10 mouse cellular contexts compared by ENCODE assay signal in genomic region chr7:118111128-118111527, GRCm38 (mm10). TPM values are rescaled to one million over a fixed set of nuclear protein-coding genes. Genes with fewer than 3 reads are reported as not detected.
DNase-seq lines count a peak whose midpoint lies in the region; ATAC-seq and TF ChIP-seq lines count a peak whose summit lies in the region.
"Had no signal": no experiment of that assay in that cellular context is flagged by ENCODE, and none has a peak within 500 bp of the region (broad histone marks: within the 10 kb centered on the region; RNA-seq: fewer than 3 reads in every experiment).

No protein-coding gene starts in this region.

- TF ChIP-seq EP300 in lung, postnatal 0 days (IDR thresholded peaks at IDR 0.05) = no peak
- TF ChIP-seq EP300 in stomach, postnatal 0 days (optimal IDR thresholded peaks at IDR 0.05) = no peak

- H3K27me3 ChIP-seq in erythroblast, embryonic 14.5 days (ENCODE audit: control insufficient read depth) = no peaks in the 10 kb centered on the region
- H3K27me3 ChIP-seq in lung, postnatal 0 days (replicated peaks; ENCODE audit: insufficient read depth, low read length) = no peaks in the 10 kb centered on the region
- H3K27me3 ChIP-seq in liver, embryonic 13.5 days = no peaks in the 10 kb centered on the region
- no peaks in the 10 kb centered on the region for H3K27me3 ChIP-seq in stomach, postnatal 0 days (ENCODE audit: control insufficient read depth, insufficient read depth, low read length)

- TF ChIP-seq CTCF in lung, postnatal 0 days (IDR thresholded peaks at IDR 0.05) = no peak
- TF ChIP-seq CTCF in stomach, postnatal 0 days (IDR thresholded peaks at IDR 0.05; ENCODE audit: low read depth) = no peak

- no peak for ATAC-seq in erythroblast, adult 5-6 weeks (replicated peaks; ENCODE audit: low FRiP score, poor library complexity, severe bottlenecking)
- ATAC-seq in lung, postnatal 0 days = no peak
- ATAC-seq in liver, embryonic 13.5 days (ENCODE audit: low read depth) = no peak
- no peak for ATAC-seq in stomach, postnatal 0 days (ENCODE audit: low FRiP score, low TSS enrichment)

- no peak overlapping the region for H3K27ac ChIP-seq in lung, postnatal 0 days (ENCODE audit: low read length)
- 0 out of 2 replicates have a peak overlapping the region, but pooled peaks have one; percentile 18 for H3K27ac ChIP-seq in liver, embryonic 13.5 days
- H3K27ac ChIP-seq in stomach, postnatal 0 days (replicated peaks) = 0 out of 2 replicates have a peak overlapping the region, but pooled peaks have one; percentile 18

- H3K36me3 ChIP-seq in erythroblast, embryonic 14.5 days (ENCODE audit: control insufficient read depth) = peaks cover 95% of the 10 kb centered on the region
- H3K36me3 ChIP-seq in lung, postnatal 0 days (ENCODE audit: insufficient read depth, low read length) = peaks cover 46% of the 10 kb centered on the region
- peaks cover 90% of the 10 kb centered on the region for H3K36me3 ChIP-seq in liver, embryonic 13.5 days
- H3K36me3 ChIP-seq in stomach, postnatal 0 days (ENCODE audit: control insufficient read depth, insufficient read depth, low read length) = peaks cover 27% of the 10 kb centered on the region

- H3K4me3 ChIP-seq in erythroblast, embryonic 14.5 days (replicated peaks) = peak overlapping the region; percentile 89
- no peak overlapping the region for H3K4me3 ChIP-seq in lung, postnatal 0 days (ENCODE audit: low read depth, low read length)
- peak overlapping the region; percentile 94 for H3K4me3 ChIP-seq in liver, embryonic 13.5 days (replicated peaks)
- no peak overlapping the region for H3K4me3 ChIP-seq in stomach, postnatal 0 days (ENCODE audit: low read depth, low read length)

- 0 out of 2 replicates have a peak overlapping the region, but pooled peaks have one; percentile 10 for H3K9ac ChIP-seq in lung, postnatal 0 days (replicated peaks; ENCODE audit: low read depth)
- H3K9ac ChIP-seq in liver, embryonic 13.5 days = peak overlapping the region; percentile 98
- H3K9ac ChIP-seq in stomach, postnatal 0 days (ENCODE audit: low read length) = peak overlapping the region; percentile 27; the same call in 1 of the 2 replicates

- H3K4me1 ChIP-seq in erythroblast, embryonic 14.5 days (ENCODE audit: control insufficient read depth) = peaks cover 77% of the 10 kb centered on the region
- H3K4me1 ChIP-seq in lung, postnatal 0 days (ENCODE audit: insufficient read depth, low read depth, low read length) = peaks cover 8% of the 10 kb centered on the region; the same call in 1 of the 2 replicates
- peaks cover 91% of the 10 kb centered on the region for H3K4me1 ChIP-seq in liver, embryonic 13.5 days (replicated peaks)
- H3K4me1 ChIP-seq in stomach, postnatal 0 days (replicated peaks; ENCODE audit: control insufficient read depth, insufficient read depth) = peaks cover 5% of the 10 kb centered on the region; the same call in 1 of the 2 replicates

- no peak overlapping the region for H3K4me2 ChIP-seq in lung, postnatal 0 days (replicated peaks; ENCODE audit: low read depth, low read length)
- H3K4me2 ChIP-seq in liver, embryonic 13.5 days = peak overlapping the region; percentile 88
- no peak overlapping the region for H3K4me2 ChIP-seq in stomach, postnatal 0 days (replicated peaks; ENCODE audit: low read depth)

- DNase-seq in lung, postnatal 0 days (ENCODE audit: low spot score) = no peak
- no peak for DNase-seq in lung, postnatal 4 days
- DNase-seq in liver, embryonic 13.5 days = no peak
- DNase-seq in stomach, postnatal 0 days (ENCODE audit: low spot score) = no peak
- DNase-seq in embryo, embryonic 9.5 days (ENCODE audit: extremely low spot score) = no peak
- DNase-seq in ovary, adult 18-20 months (ENCODE audit: low spot score) = no peak
- DNase-seq: cerebellum, postnatal 25 days; lung, postnatal 36 days had no signal

- H3K9me3 ChIP-seq in erythroblast, embryonic 14.5 days (ENCODE audit: control insufficient read depth, low read length) = no peaks in the 10 kb centered on the region
- H3K9me3 ChIP-seq in lung, postnatal 0 days (ENCODE audit: low read length) = no peaks in the 10 kb centered on the region
- no peaks in the 10 kb centered on the region for H3K9me3 ChIP-seq in liver, embryonic 13.5 days (replicated peaks)
- no peaks in the 10 kb centered on the region for H3K9me3 ChIP-seq in stomach, postnatal 0 days (ENCODE audit: control insufficient read depth, low read length)

- 64% methylated on average over 3 of the region's 3 CpGs for WGBS in lung, postnatal 0 days
- 55% methylated on average over 3 of the region's 3 CpGs for WGBS in liver, embryonic 13.5 days (ENCODE audit: insufficient replicate concordance)
- 62% methylated on average over 3 of the region's 3 CpGs for WGBS in stomach, postnatal 0 days

RNA-seq across cellular contexts. Expression of gene Rps15a, which starts 4.9 kb away (rescaled TPM):
- polyA plus RNA-seq in erythroblast, embryonic 14.5 days (2012) = 2.2 and 2.3 TPM in 2 replicates
- 430 and 606 TPM in 2 replicates for total RNA-seq in erythroblast, adult 5-6 weeks (2015; ENCODE audit: low replicate concordance)
- total RNA-seq in erythroblast, adult 5-6 weeks (2017; ENCODE audit: low replicate concordance) = 197 and 317 TPM in 2 replicates
- polyA plus RNA-seq in lung, postnatal 0 days (2015; fragmentation: Nextera tagmentation; extraction: Ambion mirVana) = 556 and 600 TPM in 2 replicates
- 574 and 594 TPM in 2 replicates for polyA plus RNA-seq in liver, embryonic 13.5 days (2015; fragmentation: Nextera tagmentation; extraction: Ambion mirVana)
- 610 and 623 TPM in 2 replicates for polyA plus RNA-seq in stomach, postnatal 0 days (2015; fragmentation: Nextera tagmentation; extraction: Ambion mirVana)

RNA-seq across cellular contexts. Expression of gene Arl6ip1, which starts 18.3 kb away (rescaled TPM):
- polyA plus RNA-seq in erythroblast, embryonic 14.5 days (2012) = 1.8 and 2.2 TPM in 2 replicates
- 103 and 110 TPM in 2 replicates for total RNA-seq in erythroblast, adult 5-6 weeks (2015; ENCODE audit: low replicate concordance)
- 82.2 and 113 TPM in 2 replicates for total RNA-seq in erythroblast, adult 5-6 weeks (2017; ENCODE audit: low replicate concordance)
- polyA plus RNA-seq in lung, postnatal 0 days (2015; fragmentation: Nextera tagmentation; extraction: Ambion mirVana) = 550 and 573 TPM in 2 replicates
- polyA plus RNA-seq in liver, embryonic 13.5 days (2015; fragmentation: Nextera tagmentation; extraction: Ambion mirVana) = 390 and 411 TPM in 2 replicates
- 264 and 345 TPM in 2 replicates for polyA plus RNA-seq in stomach, postnatal 0 days (2015; fragmentation: Nextera tagmentation; extraction: Ambion mirVana)

Comparison
In these comparisons a context has a peak if more than half of its experiments do, and no peak if none do; other contexts are left out.
1. H3K4me3 ChIP-seq: peak in erythroblast, embryonic 14.5 days (single experiment) and liver, embryonic 13.5 days (single experiment); none in lung, postnatal 0 days (single experiment) and stomach, postnatal 0 days (single experiment).
2. H3K9ac ChIP-seq: peak in every context shown above with its lines; median percentile 98 in liver, embryonic 13.5 days; 27 in stomach, postnatal 0 days; 10 in lung, postnatal 0 days.
3. RNA of gene Rps15a, which starts 4.9 kb away (polyA plus RNA-seq): 610 to 623 TPM in stomach, postnatal 0 days, 556 to 600 TPM in lung, postnatal 0 days and 574 to 594 TPM in liver, embryonic 13.5 days; 2.2 to 2.3 TPM in erythroblast, embryonic 14.5 days; every median in the first group is over 100 times any median in the second.
4. RNA of gene Arl6ip1, which starts 18.3 kb away (polyA plus RNA-seq): 550 to 573 TPM in lung, postnatal 0 days, 390 to 411 TPM in liver, embryonic 13.5 days and 264 to 345 TPM in stomach, postnatal 0 days; 1.8 to 2.2 TPM in erythroblast, embryonic 14.5 days; every median in the first group is over 10 times any median in the second.